Mouse (Mus musculus) MN1 (cell line): Measurements from ENCODE around the gene H2afj.
"Not testable (repeated sequence)": the region's sequence is repeated elsewhere in the genome, so short reads cannot be mapped to it uniquely, and the experiment has no call there.

ENCODE experiments used
- DNase-seq: peaks from one replicate; pipeline ENCODE4 v3.0.0-alpha.2; 2016; ENCODE audit warnings: low spot score

H2afj gene

GRCm38 (mm10) chr6:136808014-136808417 lies at the start of gene H2afj:
Gene H2afj (plus strand): TSS chr6:136808244.
- peak; percentile 96 for DNase-seq

- no peak for DNase-seq
These were observed 44.1 kb upstream of the H2afj start for GRCm38 (mm10) chr6:136763912-136764311.

- no peak for DNase-seq
These were observed 38.9 kb upstream of the H2afj start for GRCm38 (mm10) chr6:136769143-136769542.

- no peak for DNase-seq
These were observed 38.2 kb upstream of the H2afj start for GRCm38 (mm10) chr6:136769859-136770258.

GRCm38 (mm10) chr6:136776392-136776791 lies 31.7 kb upstream of the H2afj start:
- no peak for DNase-seq

GRCm38 (mm10) chr6:136781377-136781986 lies 26.6 kb upstream of the H2afj start, which contains the start of gene Gucy2c:
Gene Gucy2c (minus strand): TSS chr6:136781765.
- no peak for DNase-seq

GRCm38 (mm10) chr6:136782146-136782545 lies 25.9 kb upstream of the H2afj start:
- DNase-seq = no peak

- DNase-seq = no peak
These were observed 25.3 kb upstream of the H2afj start for GRCm38 (mm10) chr6:136782761-136783160.

- no peak for DNase-seq
These were observed 18.6 kb upstream of the H2afj start for GRCm38 (mm10) chr6:136789391-136789971.

- DNase-seq = no peak
These were observed 14.9 kb upstream of the H2afj start for GRCm38 (mm10) chr6:136792884-136793758.

GRCm38 (mm10) chr6:136793831-136794525 lies 14.1 kb upstream of the H2afj start:
- no peak for DNase-seq

GRCm38 (mm10) chr6:136795110-136795509 lies 12.9 kb upstream of the H2afj start:
- no peak for DNase-seq

- DNase-seq = no peak
These were observed 12.2 kb upstream of the H2afj start for GRCm38 (mm10) chr6:136795850-136796249.

GRCm38 (mm10) chr6:136797874-136798693 lies 10.0 kb upstream of the H2afj start:
- not testable (repeated sequence) for DNase-seq

- DNase-seq = no peak
These were observed 7.3 kb upstream of the H2afj start for GRCm38 (mm10) chr6:136800710-136801109.

- no peak for DNase-seq
These were observed 6.8 kb upstream of the H2afj start for GRCm38 (mm10) chr6:136801274-136801673.

- DNase-seq = no peak
These were observed 4.8 kb upstream of the H2afj start for GRCm38 (mm10) chr6:136803093-136803738.

GRCm38 (mm10) chr6:136803739-136804633 lies 4.1 kb upstream of the H2afj start, which contains the start of gene Hist4h4:
Gene Hist4h4 (minus strand): TSS chr6:136804415.
- DNase-seq = peak; percentile 96

GRCm38 (mm10) chr6:136804705-136805408 lies 3.2 kb upstream of the H2afj start:
- peak; percentile 73 for DNase-seq
